Mouse (Mus musculus) stomach, postnatal 0 days (tissue): ENCODE data around the gene Rnasel. TPM values are rescaled to one million over a fixed set of nuclear protein-coding genes. Genes with fewer than 3 reads are reported as not detected.
A peak's percentile ranks its signal among the peaks of the same experiment; 100 is the strongest.

ENCODE experiments used
- ATAC-seq: fragments of 200-750 bp; cut with Nextera tagmentation; 2 replicates; pipeline ENCODE4 v1.8.0; 2017; ENCODE audit not compliant: low FRiP score, low TSS enrichment
- DNase-seq: peaks from one replicate; pipeline ENCODE4 v3.0.0-alpha.2; 2016; ENCODE audit warnings: low spot score
- H3K27ac ChIP-seq: fragments of 300-500 bp; sonication (generic); replicated peaks from 2 replicates; pipeline ENCODE4 v1.5.1; 2014; ENCODE audit warnings: mild to moderate bottlenecking, control low read depth
- H3K27me3 ChIP-seq: fragments of 300-500 bp; sonication (generic); 2 replicates; pipeline ENCODE4 v1.6.1; 2014; ENCODE audit warnings: low read length; ENCODE audit not compliant: control insufficient read depth, insufficient read depth
- H3K36me3 ChIP-seq: fragments of 300-500 bp; sonication (generic); 2 replicates; pipeline ENCODE4 v1.6.1; 2014; ENCODE audit warnings: low read length, mixed read lengths; ENCODE audit not compliant: control insufficient read depth, insufficient read depth
- H3K4me1 ChIP-seq: fragments of 300-500 bp; sonication (generic); replicated peaks from 2 replicates; pipeline ENCODE4 v1.6.1; 2014; ENCODE audit warnings: antibody characterized with exemption; ENCODE audit not compliant: control insufficient read depth, insufficient read depth
- H3K4me2 ChIP-seq: fragments of 300-500 bp; sonication (generic); replicated peaks from 2 replicates; pipeline ENCODE4 v1.6.1; 2014; ENCODE audit warnings: low read depth, mild to moderate bottlenecking, control low read depth, moderate library complexity
- H3K4me3 ChIP-seq: fragments of 300-500 bp; sonication (generic); 2 replicates; pipeline ENCODE4 v1.5.1; 2014; ENCODE audit warnings: low read depth, low read length, control low read depth
- H3K9ac ChIP-seq: fragments of 300-500 bp; sonication (generic); 2 replicates; pipeline ENCODE4 v1.6.1; 2014; ENCODE audit warnings: mild to moderate bottlenecking, low read length, control low read depth, mixed read lengths
- H3K9me3 ChIP-seq: fragments of 300-500 bp; sonication (generic); 2 replicates; pipeline ENCODE4 v1.6.1; 2016; ENCODE audit warnings: low read length; ENCODE audit not compliant: control insufficient read depth
- CTCF ChIP-seq: IDR thresholded peaks from 2 replicates; pipeline ENCODE4 v1.5.1; 2016; ENCODE audit warnings: antibody characterized with exemption, low read depth, mild to moderate bottlenecking, moderate library complexity
- EP300 ChIP-seq: optimal IDR thresholded peaks from 2 replicates; pipeline ENCODE3; 2016; ENCODE audit warnings: antibody characterized with exemption
- WGBS: fragments of 180-500 bp; shearing (Covaris S2); extraction: QIAGEN DNeasy Blood & Tissue Kit; methylation state at CpG from one replicate; pipeline ENCODE4 v1.1.7; 2014; 5-methylcytosine and 5-hydroxymethylcytosine counted together
- polyA plus RNA-seq: library from polyadenylated mRNA; unstranded; fragments of >200 nt; fragmentation: Nextera tagmentation; extraction: Ambion mirVana; gene quantifications from 2 replicates; pipeline ENCODE4 v1.2.1, GENCODE M21; 2015

The Rnasel gene
- polyA plus RNA-seq: 11.8 TPM in 2 replicates

GRCm38 (mm10) chr1:153749211-153749801 is at the start of gene Rnasel:
Rnasel (plus strand) TSS chr1:153749426.
- no peaks in the 10 kb centered on the region for H3K27me3 ChIP-seq
- WGBS: 2% methylated on average over 18 of the region's 18 CpGs
- peak; percentile 89 for TF ChIP-seq CTCF
- TF ChIP-seq EP300: no peak
- peak within 1 kb of the TSS; percentile 67 for H3K27ac ChIP-seq
- H3K4me2 ChIP-seq: peak within 1 kb of the TSS; percentile 63
- H3K4me1 ChIP-seq: no peaks in the 10 kb centered on the region
- H3K9me3 ChIP-seq: no peaks in the 10 kb centered on the region
- H3K9ac ChIP-seq: peak within 1 kb of the TSS; percentile 65
- DNase-seq (peak; percentile 76), ATAC-seq (peak; percentile 85)
- H3K36me3 ChIP-seq: no peaks in the 10 kb centered on the region
- peak within 1 kb of the TSS; percentile 40 for H3K4me3 ChIP-seq

- no peak overlapping the region for H3K9ac ChIP-seq
- DNase-seq (no peak), ATAC-seq (no peak)
- no peak for TF ChIP-seq EP300
- no peak for TF ChIP-seq CTCF
- no peaks in the 10 kb centered on the region for H3K27me3 ChIP-seq
- no peak overlapping the region for H3K4me3 ChIP-seq
- no peaks in the 10 kb centered on the region for H3K4me1 ChIP-seq
- H3K36me3 ChIP-seq: no peaks in the 10 kb centered on the region
- no peaks in the 10 kb centered on the region for H3K9me3 ChIP-seq
- WGBS: 67% methylated on average over 11 of the region's 11 CpGs
- H3K27ac ChIP-seq: no peak overlapping the region
- H3K4me2 ChIP-seq: no peak overlapping the region
These were observed 48.7 kb upstream of the Rnasel start for GRCm38 (mm10) chr1:153700448-153701063.

- Histone ChIP-seq H3K9ac (no peak overlapping the region), H3K9me3 (no peaks in the 10 kb centered on the region), H3K4me3 (no peak overlapping the region), H3K4me1 (no peaks in the 10 kb centered on the region), H3K27ac (no peak overlapping the region), H3K36me3 (no peaks in the 10 kb centered on the region), H3K4me2 (no peak overlapping the region), H3K27me3 (no peaks in the 10 kb centered on the region)
- 72% methylated on average over 1 of the region's 1 CpGs for WGBS
- no peak for DNase-seq
- no peak for TF ChIP-seq EP300
- TF ChIP-seq CTCF: no peak
- ATAC-seq: no peak
These were observed 47.8 kb upstream of the Rnasel start for GRCm38 (mm10) chr1:153701461-153701860.

- DNase-seq (no peak), ATAC-seq (no peak)
- Histone ChIP-seq H3K9me3 (no peaks in the 10 kb centered on the region), H3K36me3 (no peaks in the 10 kb centered on the region), H3K9ac (no peak overlapping the region), H3K27me3 (no peaks in the 10 kb centered on the region), H3K4me1 (no peaks in the 10 kb centered on the region), H3K4me3 (no peak overlapping the region), H3K27ac (no peak overlapping the region), H3K4me2 (no peak overlapping the region)
- 69% methylated on average over 8 of the region's 8 CpGs for WGBS
- TF ChIP-seq EP300 (no peak), CTCF (no peak)
These were observed 46.9 kb upstream of the Rnasel start for GRCm38 (mm10) chr1:153702166-153702852.

- no peak for ATAC-seq
- WGBS: 72% methylated on average over 8 of the region's 8 CpGs
- Histone ChIP-seq H3K4me1 (no peaks in the 10 kb centered on the region), H3K4me3 (no peak overlapping the region), H3K9ac (no peak overlapping the region), H3K36me3 (no peaks in the 10 kb centered on the region), H3K27ac (no peak overlapping the region), H3K27me3 (no peaks in the 10 kb centered on the region), H3K9me3 (no peaks in the 10 kb centered on the region), H3K4me2 (no peak overlapping the region)
- no peak for DNase-seq
- no peak for TF ChIP-seq EP300
- TF ChIP-seq CTCF: no peak
These were observed 46.3 kb upstream of the Rnasel start for GRCm38 (mm10) chr1:153702853-153703410.
